Mouse (Mus musculus): Measurements from ENCODE around the gene 2310030G06Rik. TPM values are rescaled to one million over a fixed set of nuclear protein-coding genes. Genes with fewer than 3 reads are reported as not detected.

2310030G06Rik gene
- polyA plus RNA-seq (2014; fragmentation: Illumina TruSeq; extraction: RNeasy Lipid Tissue Mini Kit (QIAGEN cat#74804)) = 14.3 TPM

GRCm38 (mm10) chr9:50746214-50746677 is at the start of gene 2310030G06Rik:
Gene 2310030G06Rik (minus strand): TSS chr9:50746536.

DNA sequence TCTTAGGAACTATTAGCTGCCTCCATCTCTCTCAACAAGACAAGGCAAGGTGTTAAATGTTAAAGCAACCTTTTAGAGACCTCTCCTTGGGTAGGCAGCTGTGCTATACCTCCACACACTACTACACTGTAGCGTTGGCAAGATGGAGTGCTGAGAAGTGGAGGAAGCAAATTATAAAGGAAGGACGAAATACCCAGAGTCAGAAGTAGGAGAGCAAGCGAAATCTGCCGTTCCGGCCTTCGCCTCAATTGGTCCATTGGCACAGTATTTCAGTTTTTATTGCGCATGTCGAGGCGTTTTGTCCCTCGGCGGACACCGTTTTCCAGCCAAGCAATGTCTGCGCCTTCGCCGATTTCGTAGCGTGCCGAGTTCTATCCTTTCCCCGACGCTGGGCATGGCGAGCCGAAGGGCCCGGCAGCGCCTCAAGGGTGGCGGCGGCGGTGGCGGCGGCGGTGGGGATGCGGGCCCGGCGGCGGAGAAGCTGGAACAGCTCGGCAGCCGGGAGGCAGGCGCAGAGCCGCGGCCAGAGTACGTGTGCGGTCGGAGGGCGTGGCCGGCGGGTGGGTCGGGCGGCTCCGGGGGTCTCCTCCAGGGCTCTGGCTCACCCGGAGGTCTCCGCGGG is 28.8 kb upstream of the 2310030G06Rik start, which contains the start of the genes Alg9 and 1110032A03Rik:
Gene Alg9 (plus strand): TSS at position 29 of the 622 bp plus-strand sequence.
Gene 1110032A03Rik (minus strand): TSS at position 530 of the 622 bp plus-strand sequence.

GRCm38 (mm10) chr9:50768107-50769002 is 22.0 kb upstream of the 2310030G06Rik start, which contains the start of gene Fdxacb1:
Gene Fdxacb1 (plus strand): TSS chr9:50768236.

DNA sequence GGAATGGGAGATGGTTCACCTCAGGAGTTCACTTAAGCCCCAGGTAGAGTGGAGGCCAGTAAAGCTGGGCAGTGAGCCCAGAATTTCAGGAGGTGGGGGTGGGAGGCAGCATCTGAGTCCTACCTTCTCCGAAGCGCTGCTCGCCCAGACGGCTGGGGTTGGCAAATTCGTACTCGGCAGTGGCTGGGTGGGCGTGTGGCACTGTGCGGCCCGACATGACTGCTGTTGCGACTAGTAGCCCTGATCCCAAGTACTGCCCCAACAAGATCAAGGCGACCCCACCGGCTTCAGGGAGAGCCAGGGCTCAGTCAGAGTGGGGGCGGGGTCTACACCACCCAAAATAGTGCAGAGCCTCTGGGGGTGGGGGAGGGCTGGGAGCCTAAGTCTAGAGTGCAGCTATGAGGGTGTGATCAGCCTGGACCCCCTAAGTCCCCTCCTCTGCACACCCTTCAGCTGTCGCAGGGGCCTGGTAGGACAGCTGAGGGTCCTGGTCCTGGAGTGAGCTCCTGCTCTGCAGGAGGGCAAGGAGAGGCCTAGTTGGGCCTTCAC is 5.8 kb upstream of the 2310030G06Rik start, which contains the start of gene Hspb2:
Gene Hspb2 (minus strand): TSS at position 301 of the 549 bp plus-strand sequence.

DNA sequence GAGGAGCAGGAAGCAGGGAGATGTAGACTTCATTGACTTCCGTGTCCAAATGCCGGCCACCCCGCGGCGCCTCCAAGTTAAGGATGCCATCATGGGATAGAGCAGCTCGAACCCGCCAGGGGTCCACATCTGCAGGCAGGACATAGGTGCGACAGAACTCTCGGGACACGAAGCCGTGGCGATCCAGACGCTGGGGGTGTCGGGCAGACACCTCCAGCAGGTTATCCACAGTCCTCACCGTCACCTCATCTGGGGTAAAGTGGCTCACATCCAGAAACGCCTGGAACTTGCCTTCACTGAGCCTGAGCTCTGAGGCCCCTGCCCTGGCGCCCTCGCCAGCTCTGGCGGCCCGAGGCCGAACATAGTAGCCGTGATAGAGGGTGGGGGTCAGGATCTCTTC is 5.0 kb upstream of the 2310030G06Rik start, which contains the start of gene Cryab:
Gene Cryab (plus strand): TSS at position 3 of the 400 bp plus-strand sequence.

GRCm38 (mm10) chr9:50738914-50739870 is 7.1 kb downstream of the 2310030G06Rik start, which contains the start of gene Dixdc1:
Gene Dixdc1 (minus strand): TSS chr9:50739517.

Other genes with a start within 250 kb of the 2310030G06Rik start
- gene Pts, start 217.8 kb downstream of the 2310030G06Rik start, polyA plus RNA-seq (2014; fragmentation: Illumina TruSeq; extraction: RNeasy Lipid Tissue Mini Kit (QIAGEN cat#74804)) = 124 TPM
- gene Il18, start 191.7 kb downstream of the 2310030G06Rik start, polyA plus RNA-seq (2014; fragmentation: Illumina TruSeq; extraction: RNeasy Lipid Tissue Mini Kit (QIAGEN cat#74804)) = 65.9 TPM
- gene Bco2, start 191.4 kb downstream of the 2310030G06Rik start, polyA plus RNA-seq (2014; fragmentation: Illumina TruSeq; extraction: RNeasy Lipid Tissue Mini Kit (QIAGEN cat#74804)) = 4.8 TPM
- 2.1 TPM for gene Tex12, start 185.2 kb downstream of the 2310030G06Rik start, polyA plus RNA-seq (2014; fragmentation: Illumina TruSeq; extraction: RNeasy Lipid Tissue Mini Kit (QIAGEN cat#74804))
- gene Sdhd, start 142.7 kb downstream of the 2310030G06Rik start, polyA plus RNA-seq (2014; fragmentation: Illumina TruSeq; extraction: RNeasy Lipid Tissue Mini Kit (QIAGEN cat#74804)) = 137 TPM
- gene Timm8b, start 142.6 kb downstream of the 2310030G06Rik start, polyA plus RNA-seq (2014; fragmentation: Illumina TruSeq; extraction: RNeasy Lipid Tissue Mini Kit (QIAGEN cat#74804)) = 85.1 TPM
- gene Pih1d2, start 129.2 kb downstream of the 2310030G06Rik start, polyA plus RNA-seq (2014; fragmentation: Illumina TruSeq; extraction: RNeasy Lipid Tissue Mini Kit (QIAGEN cat#74804)) = 10.3 TPM
- 157 TPM for gene Nkapd1, start 129.1 kb downstream of the 2310030G06Rik start, polyA plus RNA-seq (2014; fragmentation: Illumina TruSeq; extraction: RNeasy Lipid Tissue Mini Kit (QIAGEN cat#74804))
- gene Dlat, start 86.8 kb downstream of the 2310030G06Rik start, polyA plus RNA-seq (2014; fragmentation: Illumina TruSeq; extraction: RNeasy Lipid Tissue Mini Kit (QIAGEN cat#74804)) = 84.0 TPM
- 16.8 TPM for gene Dixdc1, start 7.0 kb downstream of the 2310030G06Rik start, polyA plus RNA-seq (2014; fragmentation: Illumina TruSeq; extraction: RNeasy Lipid Tissue Mini Kit (QIAGEN cat#74804))
- 6.0 TPM for gene Cryab, start 4.8 kb upstream of the 2310030G06Rik start, polyA plus RNA-seq (2014; fragmentation: Illumina TruSeq; extraction: RNeasy Lipid Tissue Mini Kit (QIAGEN cat#74804))
- gene Hspb2, start 5.8 kb upstream of the 2310030G06Rik start, polyA plus RNA-seq (2014; fragmentation: Illumina TruSeq; extraction: RNeasy Lipid Tissue Mini Kit (QIAGEN cat#74804)) = not detected
- gene Fdxacb1, start 21.7 kb upstream of the 2310030G06Rik start, polyA plus RNA-seq (2014; fragmentation: Illumina TruSeq; extraction: RNeasy Lipid Tissue Mini Kit (QIAGEN cat#74804)) = 5.1 TPM
- 10.7 TPM for gene Alg9, start 28.5 kb upstream of the 2310030G06Rik start, polyA plus RNA-seq (2014; fragmentation: Illumina TruSeq; extraction: RNeasy Lipid Tissue Mini Kit (QIAGEN cat#74804))
- 61.9 TPM for gene 1110032A03Rik, start 29.0 kb upstream of the 2310030G06Rik start, polyA plus RNA-seq (2014; fragmentation: Illumina TruSeq; extraction: RNeasy Lipid Tissue Mini Kit (QIAGEN cat#74804))
- gene Ppp2r1b, start 98.8 kb upstream of the 2310030G06Rik start, polyA plus RNA-seq (2014; fragmentation: Illumina TruSeq; extraction: RNeasy Lipid Tissue Mini Kit (QIAGEN cat#74804)) = 32.0 TPM